Mouse (Mus musculus): ENCODE measurements at regions not wholly inside any gene's neighbourhood (a gene's known extent, or its start where the extent isn't known, plus 50 kb on each side); places are given as distances from the start of the nearest gene placed in this dataset.

GRCm38 (mm10) chr1:35786241-35786640 is 282.0 kb upstream of the Hs6st1 start:
- no peak for ATAC-seq (replicated peaks in 1 of 2; ENCODE audit: insufficient read depth in 1 of 2, low FRiP score in 2 of 2, low TSS enrichment in 1 of 2, low read depth in 1 of 2, poor library complexity in 2 of 2, severe bottlenecking in 2 of 2)

GRCm38 (mm10) chr1:35786668-35787213 is 281.5 kb upstream of the Hs6st1 start:
- no peak for ATAC-seq (replicated peaks in 1 of 2; ENCODE audit: insufficient read depth in 1 of 2, low FRiP score in 2 of 2, low TSS enrichment in 1 of 2, low read depth in 1 of 2, poor library complexity in 2 of 2, severe bottlenecking in 2 of 2)

- no peak for ATAC-seq (replicated peaks in 1 of 2; ENCODE audit: insufficient read depth in 1 of 2, low FRiP score in 2 of 2, low TSS enrichment in 1 of 2, low read depth in 1 of 2, poor library complexity in 2 of 2, severe bottlenecking in 2 of 2)
Measured at GRCm38 (mm10) chr1:35797064-35797463, 271.1 kb upstream of the Hs6st1 start.

- ATAC-seq (replicated peaks in 1 of 2; ENCODE audit: insufficient read depth in 1 of 2, low FRiP score in 2 of 2, low TSS enrichment in 1 of 2, low read depth in 1 of 2, poor library complexity in 2 of 2, severe bottlenecking in 2 of 2), result no peak
Measured at GRCm38 (mm10) chr1:35797526-35797925, 270.7 kb upstream of the Hs6st1 start.

- ATAC-seq (replicated peaks in 1 of 2; ENCODE audit: insufficient read depth in 1 of 2, low FRiP score in 2 of 2, low TSS enrichment in 1 of 2, low read depth in 1 of 2, poor library complexity in 2 of 2, severe bottlenecking in 2 of 2), result no peak
Measured at GRCm38 (mm10) chr1:35805546-35805945, 262.7 kb upstream of the Hs6st1 start.

GRCm38 (mm10) chr1:35806329-35806728 is 261.9 kb upstream of the Hs6st1 start:
- ATAC-seq (replicated peaks in 1 of 2; ENCODE audit: insufficient read depth in 1 of 2, low FRiP score in 2 of 2, low TSS enrichment in 1 of 2, low read depth in 1 of 2, poor library complexity in 2 of 2, severe bottlenecking in 2 of 2), result no peak

GRCm38 (mm10) chr1:35806731-35807130 is 261.5 kb upstream of the Hs6st1 start:
- no peak for ATAC-seq (replicated peaks in 1 of 2; ENCODE audit: insufficient read depth in 1 of 2, low FRiP score in 2 of 2, low TSS enrichment in 1 of 2, low read depth in 1 of 2, poor library complexity in 2 of 2, severe bottlenecking in 2 of 2)

- no peak for ATAC-seq (replicated peaks in 1 of 2; ENCODE audit: insufficient read depth in 1 of 2, low FRiP score in 2 of 2, low TSS enrichment in 1 of 2, low read depth in 1 of 2, poor library complexity in 2 of 2, severe bottlenecking in 2 of 2)
Measured at GRCm38 (mm10) chr1:35808894-35809293, 259.3 kb upstream of the Hs6st1 start.

GRCm38 (mm10) chr1:35809341-35809740 is 258.9 kb upstream of the Hs6st1 start:
- no peak for ATAC-seq (replicated peaks in 1 of 2; ENCODE audit: insufficient read depth in 1 of 2, low FRiP score in 2 of 2, low TSS enrichment in 1 of 2, low read depth in 1 of 2, poor library complexity in 2 of 2, severe bottlenecking in 2 of 2)

GRCm38 (mm10) chr1:35810571-35811342 is 257.4 kb upstream of the Hs6st1 start:
- ATAC-seq (replicated peaks in 1 of 2; ENCODE audit: insufficient read depth in 1 of 2, low FRiP score in 2 of 2, low TSS enrichment in 1 of 2, low read depth in 1 of 2, poor library complexity in 2 of 2, severe bottlenecking in 2 of 2), result peak; percentile 34 to 44; a peak in 2 of 4 replicates

GRCm38 (mm10) chr1:35811380-35811779 is 256.8 kb upstream of the Hs6st1 start:
- no peak for ATAC-seq (replicated peaks in 1 of 2; ENCODE audit: insufficient read depth in 1 of 2, low FRiP score in 2 of 2, low TSS enrichment in 1 of 2, low read depth in 1 of 2, poor library complexity in 2 of 2, severe bottlenecking in 2 of 2)

- no peak for ATAC-seq (replicated peaks in 1 of 2; ENCODE audit: insufficient read depth in 1 of 2, low FRiP score in 2 of 2, low TSS enrichment in 1 of 2, low read depth in 1 of 2, poor library complexity in 2 of 2, severe bottlenecking in 2 of 2)
Measured at GRCm38 (mm10) chr1:35811795-35812194, 256.4 kb upstream of the Hs6st1 start.

- peak; percentile 83 to 88 for ATAC-seq (replicated peaks in 1 of 2; ENCODE audit: insufficient read depth in 1 of 2, low FRiP score in 2 of 2, low TSS enrichment in 1 of 2, low read depth in 1 of 2, poor library complexity in 2 of 2, severe bottlenecking in 2 of 2)
Measured at GRCm38 (mm10) chr1:35813625-35814024, 254.6 kb upstream of the Hs6st1 start.

GRCm38 (mm10) chr1:35814207-35814606 is 254.0 kb upstream of the Hs6st1 start:
- ATAC-seq (replicated peaks in 1 of 2; ENCODE audit: insufficient read depth in 1 of 2, low FRiP score in 2 of 2, low TSS enrichment in 1 of 2, low read depth in 1 of 2, poor library complexity in 2 of 2, severe bottlenecking in 2 of 2), result no peak

GRCm38 (mm10) chr1:35814751-35815150 is 253.4 kb upstream of the Hs6st1 start:
- ATAC-seq (replicated peaks in 1 of 2; ENCODE audit: insufficient read depth in 1 of 2, low FRiP score in 2 of 2, low TSS enrichment in 1 of 2, low read depth in 1 of 2, poor library complexity in 2 of 2, severe bottlenecking in 2 of 2), result no peak

- no peak for ATAC-seq (replicated peaks in 1 of 2; ENCODE audit: insufficient read depth in 1 of 2, low FRiP score in 2 of 2, low TSS enrichment in 1 of 2, low read depth in 1 of 2, poor library complexity in 2 of 2, severe bottlenecking in 2 of 2)
Measured at GRCm38 (mm10) chr1:35821791-35822190, 246.4 kb upstream of the Hs6st1 start.

GRCm38 (mm10) chr1:35822376-35823202 is 245.6 kb upstream of the Hs6st1 start:
- no peak for ATAC-seq (replicated peaks in 1 of 2; ENCODE audit: insufficient read depth in 1 of 2, low FRiP score in 2 of 2, low TSS enrichment in 1 of 2, low read depth in 1 of 2, poor library complexity in 2 of 2, severe bottlenecking in 2 of 2)

GRCm38 (mm10) chr1:35823496-35823895 is 244.7 kb upstream of the Hs6st1 start:
- ATAC-seq (replicated peaks in 1 of 2; ENCODE audit: insufficient read depth in 1 of 2, low FRiP score in 2 of 2, low TSS enrichment in 1 of 2, low read depth in 1 of 2, poor library complexity in 2 of 2, severe bottlenecking in 2 of 2), result no peak
